Mouse (Mus musculus) limb, embryonic 14.5 days (tissue): Measurements from ENCODE around the gene Gnb1l. TPM values are rescaled to one million over a fixed set of nuclear protein-coding genes. Genes with fewer than 3 reads are reported as not detected.
A peak's percentile ranks its signal among the peaks of the same experiment; 100 is the strongest.

Source experiments
- ATAC-seq: fragments of 200-750 bp; cut with Nextera tagmentation; 2 replicates; pipeline ENCODE4 v1.8.0; 2017; ENCODE audit warnings: low read depth, moderate number of reproducible peaks, moderate TSS enrichment; ENCODE audit not compliant: low FRiP score
- DNase-seq: peaks from one replicate; pipeline ENCODE4 v3.0.0-alpha.2; 2015; ENCODE audit warnings: low spot score
- H3K27ac ChIP-seq: fragments of 300-500 bp; sonication (generic); replicated peaks from 2 replicates; pipeline ENCODE4 v1.5.1; 2014; ENCODE audit warnings: low read depth, mild to moderate bottlenecking, low read length, moderate library complexity, mixed read lengths
- H3K27me3 ChIP-seq: fragments of 300-500 bp; sonication (generic); 2 replicates; pipeline ENCODE4 v1.6.1; 2014; ENCODE audit warnings: low read length, mixed read lengths; ENCODE audit not compliant: control insufficient read depth, insufficient read depth
- H3K36me3 ChIP-seq: fragments of 300-500 bp; sonication (generic); 2 replicates; pipeline ENCODE4 v1.6.1; 2014; ENCODE audit warnings: mild to moderate bottlenecking, low read length, moderate library complexity, mixed read lengths; ENCODE audit not compliant: control insufficient read depth, insufficient read depth
- H3K4me1 ChIP-seq: fragments of 300-500 bp; sonication (generic); 2 replicates; pipeline ENCODE4 v1.6.1; 2014; ENCODE audit warnings: antibody characterized with exemption, low read length, mixed read lengths; ENCODE audit not compliant: control insufficient read depth, insufficient read depth
- H3K4me2 ChIP-seq: fragments of 300-500 bp; sonication (generic); replicated peaks from 2 replicates; pipeline ENCODE4 v1.6.1; 2014; ENCODE audit warnings: low read depth, mild to moderate bottlenecking, low read length, moderate library complexity; ENCODE audit not compliant: severe bottlenecking
- H3K4me3 ChIP-seq: fragments of 300-500 bp; sonication (generic); replicated peaks from 2 replicates; pipeline ENCODE4 v1.5.1; 2014; ENCODE audit warnings: low read length
- H3K9ac ChIP-seq: fragments of 300-500 bp; sonication (generic); 2 replicates; pipeline ENCODE4 v1.6.1; 2014; ENCODE audit warnings: mild to moderate bottlenecking, low read depth, low read length, moderate library complexity; ENCODE audit not compliant: severe bottlenecking
- H3K9me3 ChIP-seq: fragments of 300-500 bp; sonication (generic); 2 replicates; pipeline ENCODE4 v1.6.1; 2016; ENCODE audit warnings: low read length; ENCODE audit not compliant: control insufficient read depth
- POLR2A ChIP-seq: fragments of 200-500 bp; IDR thresholded peaks from 2 replicates; pipeline ENCODE4 v1.8.0; 2012; ENCODE audit warnings: inconsistent platforms, mild to moderate bottlenecking, moderate library complexity, borderline replicate concordance; ENCODE audit not compliant: insufficient read depth, insufficient read length; ENCODE audit errors: extremely low read depth
- WGBS: fragments of 180-500 bp; shearing (Covaris S2); extraction: QIAGEN DNeasy Blood & Tissue Kit; methylation state at CpG from one replicate; pipeline ENCODE4 v1.1.7; 2014; 5-methylcytosine and 5-hydroxymethylcytosine counted together
- polyA plus RNA-seq, 2 experiments: library from polyadenylated mRNA; depleted of rRNA in 1 of 2; stranded (reverse) in 1 of 2; unstranded in 1 of 2; fragments of >200 nt; fragmentation: Nextera tagmentation in 1 of 2; extraction: Ambion mirVana in 1 of 2; gene quantifications; 2 replicates each; pipeline versions ENCODE4 v1.2.1 to v1.2.3; 2012 to 2014

The Gnb1l gene
- polyA plus RNA-seq, 2 experiments: 16.1 to 20.2 TPM

DNA sequence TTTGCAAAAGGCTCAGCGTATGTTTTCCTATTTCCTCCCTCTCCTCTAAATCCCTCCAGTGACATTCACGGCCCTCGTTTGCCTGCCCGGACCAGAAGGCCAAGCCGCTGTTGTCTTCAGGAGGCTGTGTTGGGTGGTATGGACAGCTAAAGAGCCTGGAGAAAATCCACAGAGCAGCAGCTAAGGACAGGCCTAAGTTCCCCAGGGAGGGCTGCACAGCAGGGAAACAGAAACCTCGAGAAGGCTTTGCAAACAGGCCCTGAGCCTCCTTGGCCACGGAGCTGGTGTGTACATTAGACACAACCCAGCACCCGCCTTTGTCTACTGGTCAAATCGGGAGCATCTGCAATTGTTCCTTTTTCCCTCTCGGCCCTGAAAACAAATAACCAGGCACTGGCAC is 87.2 kb downstream of the Gnb1l start:
- no peak for TF ChIP-seq POLR2A
- Histone ChIP-seq H3K4me3 (peak overlapping the region; percentile 50), H3K4me1 (peaks cover 17% of the 10 kb centered on the region), H3K36me3 (no peaks in the 10 kb centered on the region), H3K27ac (no peak overlapping the region), H3K4me2 (peak overlapping the region; percentile 77), H3K9me3 (no peaks in the 10 kb centered on the region), H3K27me3 (peaks cover 98% of the 10 kb centered on the region), H3K9ac (peak overlapping the region; percentile 66)
- DNase-seq (no peak), ATAC-seq (no peak)
- WGBS: 19% methylated on average over 10 of the region's 10 CpGs

DNA sequence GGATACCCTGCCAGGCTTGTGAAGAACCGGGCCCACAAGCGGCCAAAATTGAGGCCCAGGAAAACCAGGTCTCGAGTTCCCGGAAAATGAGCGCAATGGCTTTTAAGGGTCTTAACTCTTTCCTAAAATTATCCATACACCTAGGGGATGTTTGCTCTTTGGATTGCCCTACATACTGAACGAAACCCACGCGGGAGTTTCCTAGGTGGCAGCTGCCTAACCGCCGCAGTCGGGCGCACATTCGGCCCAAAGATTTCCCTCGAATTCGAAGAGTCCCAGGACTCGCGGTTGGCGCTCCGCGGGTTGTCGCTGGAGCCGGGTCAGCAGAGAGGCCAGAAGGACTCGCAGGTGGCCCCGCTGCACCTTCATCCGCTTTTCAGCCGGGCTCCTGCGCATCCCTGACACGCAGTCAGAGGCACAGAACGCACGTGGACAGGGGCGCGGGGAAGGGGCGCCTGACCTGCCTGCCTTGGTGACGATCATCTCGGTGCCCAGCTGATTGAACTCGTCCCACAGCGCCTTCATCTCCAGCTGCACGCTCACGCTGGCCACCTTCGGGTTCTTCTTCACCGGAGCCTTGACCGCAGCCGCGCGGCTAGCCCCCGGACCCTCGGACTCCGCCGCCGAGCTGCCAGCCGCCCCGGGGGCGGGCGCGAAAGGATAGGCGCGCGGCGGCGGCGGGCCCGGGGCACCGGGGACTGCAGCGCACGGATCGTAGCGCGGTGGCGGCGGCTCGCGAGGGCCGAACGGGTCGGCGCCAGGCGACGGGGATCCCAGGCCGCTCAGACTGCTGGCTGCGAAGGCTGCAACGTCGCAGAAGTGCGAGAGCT is 87.8 kb downstream of the Gnb1l start:
- Histone ChIP-seq H3K9ac (peak overlapping the region; percentile 66), H3K27me3 (peaks cover 98% of the 10 kb centered on the region), H3K4me2 (peak overlapping the region; percentile 77), H3K9me3 (no peaks in the 10 kb centered on the region), H3K27ac (no peak overlapping the region; the same call in 1 of the 2 replicates), H3K4me1 (peaks cover 21% of the 10 kb centered on the region), H3K36me3 (no peaks in the 10 kb centered on the region), H3K4me3 (peak overlapping the region; percentile 50)
- 3% methylated on average over 63 of the region's 83 CpGs for WGBS
- ATAC-seq: no peak
- no peak for TF ChIP-seq POLR2A
- DNase-seq: no peak

DNA sequence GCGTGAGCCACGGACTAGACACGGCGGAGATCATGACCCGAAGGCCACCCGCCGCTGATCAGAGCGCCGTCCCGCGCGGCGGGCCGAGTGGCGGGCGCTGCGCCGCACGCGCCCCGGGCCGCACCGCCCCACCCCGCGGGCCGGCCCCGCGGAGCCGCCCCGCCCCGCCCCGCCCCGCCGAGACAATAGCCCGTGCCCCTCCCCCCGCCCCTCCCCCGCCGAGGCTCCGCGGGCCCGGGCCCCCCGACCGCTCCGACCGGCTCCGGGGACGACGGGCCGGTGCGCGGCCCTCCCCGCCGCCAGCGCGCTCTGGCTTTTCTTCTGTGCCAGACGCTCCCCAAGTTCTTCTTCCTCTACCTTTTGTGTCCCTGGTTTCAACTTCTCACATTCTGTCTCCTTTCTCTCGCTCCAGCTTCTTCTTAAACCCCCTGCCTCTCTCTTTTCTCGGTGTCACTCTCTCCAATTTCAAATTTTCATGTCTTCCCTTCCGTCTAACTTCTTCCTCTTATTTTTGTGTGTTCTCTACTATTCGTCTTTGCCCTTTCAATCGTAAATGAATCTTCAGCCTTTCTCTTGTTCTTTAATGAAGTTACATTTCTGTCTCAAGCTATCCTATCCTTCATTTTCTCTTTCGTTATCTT is 88.5 kb downstream of the Gnb1l start:
- H3K4me3 ChIP-seq: peak overlapping the region; percentile 50
- H3K4me1 ChIP-seq: peaks cover 23% of the 10 kb centered on the region
- ATAC-seq: no peak; the same call in 1 of the 2 replicates
- no peak for TF ChIP-seq POLR2A
- H3K27me3 ChIP-seq: peaks cover 98% of the 10 kb centered on the region
- H3K4me2 ChIP-seq: peak overlapping the region; percentile 77
- no peak for DNase-seq
- peak overlapping the region; percentile 66 for H3K9ac ChIP-seq
- no peaks in the 10 kb centered on the region for H3K9me3 ChIP-seq
- H3K36me3 ChIP-seq: no peaks in the 10 kb centered on the region
- 5% methylated on average over 10 of the region's 62 CpGs for WGBS
- H3K27ac ChIP-seq: no peak overlapping the region; the same call in 1 of the 2 replicates

DNA sequence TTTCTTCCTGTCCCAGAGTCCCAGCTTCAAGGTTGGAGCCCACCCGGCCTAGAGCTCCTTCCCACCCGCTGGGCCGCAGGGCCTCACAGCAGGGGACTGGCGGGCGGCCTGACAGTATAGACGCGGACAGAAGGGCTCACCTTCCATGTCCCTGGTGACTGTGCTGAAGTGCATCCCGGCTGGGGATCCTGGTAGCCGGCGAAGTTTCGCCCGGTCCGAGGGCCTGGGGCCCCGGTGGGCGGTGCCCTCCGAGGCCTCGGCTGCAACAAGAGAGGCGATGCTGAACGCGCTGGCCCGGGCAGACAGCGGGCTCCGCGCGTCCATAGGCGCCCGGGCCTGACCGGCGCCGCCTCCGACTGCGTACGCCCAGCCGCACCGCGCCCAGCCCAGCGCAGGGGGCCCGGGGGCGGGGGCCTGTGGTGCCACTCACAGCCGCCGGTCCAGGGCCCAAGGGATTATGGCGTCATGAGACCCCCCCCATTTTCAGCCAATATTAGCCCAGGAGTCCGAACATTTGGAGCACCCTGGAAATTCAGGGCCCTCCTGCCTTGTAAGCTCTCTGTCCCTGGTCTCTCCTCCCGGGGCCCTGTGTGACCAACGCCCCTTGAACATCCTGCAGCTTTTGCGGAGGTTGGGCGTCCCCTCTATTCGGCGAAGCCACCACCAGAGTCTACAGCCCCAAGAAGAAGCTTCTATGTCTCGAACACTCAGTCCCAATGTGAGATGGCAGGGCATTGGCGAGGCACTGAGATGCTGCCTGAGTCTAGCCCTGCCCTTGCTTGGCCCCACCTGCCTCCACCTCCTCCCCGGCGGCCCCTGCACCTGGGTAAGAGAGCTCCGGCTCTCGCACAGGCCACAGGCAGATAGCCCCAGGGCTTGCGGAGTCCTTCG is 89.6 kb downstream of the Gnb1l start:
- Histone ChIP-seq H3K4me1 (peaks cover 16% of the 10 kb centered on the region), H3K36me3 (no peaks in the 10 kb centered on the region), H3K4me3 (peak overlapping the region; percentile 50), H3K9ac (0 out of 2 replicates have a peak overlapping the region, but pooled peaks have one; percentile 31), H3K27ac (no peak overlapping the region), H3K4me2 (peak overlapping the region; percentile 77), H3K27me3 (peaks cover 94% of the 10 kb centered on the region), H3K9me3 (no peaks in the 10 kb centered on the region)
- TF ChIP-seq POLR2A: no peak
- peak; percentile 23; the same call in 1 of the 2 replicates for ATAC-seq
- DNase-seq: no peak
- WGBS: 3% methylated on average over 52 of the region's 57 CpGs

DNA sequence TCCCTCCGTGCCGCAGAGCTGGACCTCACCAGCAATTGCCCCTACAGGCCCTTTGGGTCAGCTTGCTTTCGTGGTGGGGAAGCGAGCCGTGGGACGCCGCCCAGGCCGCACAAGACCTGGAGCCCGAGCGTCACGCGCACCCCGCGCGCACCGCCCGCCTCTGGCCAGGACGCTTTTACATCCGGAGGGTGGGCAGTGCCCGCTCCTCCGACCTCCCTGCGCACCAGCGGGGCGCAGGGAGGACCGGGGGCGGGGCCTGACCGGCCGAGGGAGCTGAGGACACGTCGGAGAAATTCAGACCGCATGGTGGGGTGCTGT is 90.2 kb downstream of the Gnb1l start:
- TF ChIP-seq POLR2A: no peak
- Histone ChIP-seq H3K4me3 (peak overlapping the region; percentile 50), H3K9me3 (no peaks in the 10 kb centered on the region), H3K4me1 (peaks cover 16% of the 10 kb centered on the region), H3K4me2 (peak overlapping the region; percentile 15; the same call in 1 of the 2 replicates), H3K9ac (no peak overlapping the region), H3K36me3 (no peaks in the 10 kb centered on the region), H3K27me3 (peaks cover 94% of the 10 kb centered on the region), H3K27ac (no peak overlapping the region)
- DNase-seq (no peak), ATAC-seq (no peak)
- 9% methylated on average over 30 of the region's 31 CpGs for WGBS
